Mouse (Mus musculus): Measurements from ENCODE around the gene Pla2g15.

DNA sequence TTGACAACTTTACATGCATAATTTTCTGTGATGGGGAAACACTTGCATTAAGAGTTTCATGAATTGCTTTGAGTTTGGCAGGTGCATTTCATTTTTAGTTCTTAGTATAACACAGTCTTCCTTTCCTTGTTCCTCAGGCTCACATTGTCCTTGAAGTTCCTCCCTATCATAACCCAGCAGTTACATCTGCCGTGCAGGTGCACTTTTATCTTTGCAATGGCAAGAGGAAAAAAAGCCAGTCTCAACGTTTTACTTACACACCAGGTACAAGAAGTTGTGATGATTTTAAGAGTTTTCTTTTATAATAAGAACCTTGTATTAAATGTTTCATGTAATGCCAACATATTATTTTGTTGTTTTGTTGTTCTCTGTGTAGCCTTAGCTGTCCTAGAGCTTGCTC is 46.3 kb upstream of the Pla2g15 start:
- TF ChIP-seq CTCF (IDR thresholded peaks at IDR 0.05; ENCODE audit: low read depth) (no peak), EP300 (IDR thresholded peaks at IDR 0.05; ENCODE audit: low read depth) (no peak)

Data from liver, postnatal 0 days (tissue).